Mouse (Mus musculus) brain, embryonic 14.5 days (tissue): ENCODE data around the gene Gnb1. TPM values are rescaled to one million over a fixed set of nuclear protein-coding genes. Genes with fewer than 3 reads are reported as not detected.

Experiments used
- DNase-seq: peaks from one replicate; pipeline ENCODE4 v3.0.0-alpha.2; 2011; ENCODE audit warnings: low read depth
- CTCF ChIP-seq: fragments of 200-500 bp; IDR thresholded peaks from 2 replicates; pipeline ENCODE4 v1.5.1; 2012; ENCODE audit warnings: inconsistent platforms, mild to moderate bottlenecking, moderate library complexity, borderline replicate concordance; ENCODE audit not compliant: insufficient read depth, insufficient read length; ENCODE audit errors: extremely low read depth
- POLR2A ChIP-seq: fragments of 200-500 bp; IDR thresholded peaks from 2 replicates; pipeline ENCODE4 v1.6.1; 2012; ENCODE audit warnings: mild to moderate bottlenecking, inconsistent platforms, borderline replicate concordance; ENCODE audit not compliant: poor library complexity, insufficient read depth, insufficient read length, severe bottlenecking; ENCODE audit errors: extremely low read depth
- polyA plus RNA-seq: library from polyadenylated mRNA; depleted of rRNA; stranded (reverse); fragments of >200 nt; gene quantifications from 2 replicates; pipeline ENCODE4 v1.2.3, GENCODE M21; 2012; rRNA removed

Gene Gnb1
- polyA plus RNA-seq, 1 experiment = 1,071 TPM

DNA sequence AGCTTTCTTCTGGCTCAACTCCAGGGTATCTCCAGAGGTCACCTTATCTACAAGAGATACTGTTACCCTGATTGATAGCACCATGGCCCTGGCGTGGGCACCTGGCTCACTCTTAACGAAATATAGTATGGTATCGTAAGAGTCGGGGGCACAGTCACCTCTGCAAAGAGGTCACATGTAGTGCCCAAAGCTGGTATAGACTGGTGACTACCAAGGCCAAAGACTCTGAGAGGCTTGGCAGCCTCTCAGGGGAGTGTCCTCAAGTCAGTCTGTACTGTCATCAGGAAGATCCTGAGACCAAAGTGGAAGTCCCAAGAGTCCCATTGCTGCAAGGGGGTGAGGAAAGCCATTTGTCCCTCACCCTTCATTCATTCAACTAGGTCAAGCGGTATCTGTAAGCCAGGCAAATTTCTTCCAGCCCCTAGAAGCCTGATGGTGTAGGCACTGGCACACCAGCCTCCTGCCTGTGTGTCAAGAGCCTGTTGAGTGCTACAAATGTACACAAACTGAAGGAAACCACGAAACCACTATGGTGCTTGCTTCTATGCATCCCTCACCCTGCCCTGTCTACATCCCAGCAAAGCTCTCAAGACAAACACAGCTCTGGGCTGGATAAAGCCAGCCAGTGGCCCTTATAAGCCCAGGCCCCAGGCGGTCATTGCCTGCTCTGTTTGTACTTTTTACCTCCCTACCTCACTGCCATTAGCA is 100.0 kb downstream of the Gnb1 start:
- TF ChIP-seq POLR2A (no peak), CTCF (no peak)
- DNase-seq = no peak

DNA sequence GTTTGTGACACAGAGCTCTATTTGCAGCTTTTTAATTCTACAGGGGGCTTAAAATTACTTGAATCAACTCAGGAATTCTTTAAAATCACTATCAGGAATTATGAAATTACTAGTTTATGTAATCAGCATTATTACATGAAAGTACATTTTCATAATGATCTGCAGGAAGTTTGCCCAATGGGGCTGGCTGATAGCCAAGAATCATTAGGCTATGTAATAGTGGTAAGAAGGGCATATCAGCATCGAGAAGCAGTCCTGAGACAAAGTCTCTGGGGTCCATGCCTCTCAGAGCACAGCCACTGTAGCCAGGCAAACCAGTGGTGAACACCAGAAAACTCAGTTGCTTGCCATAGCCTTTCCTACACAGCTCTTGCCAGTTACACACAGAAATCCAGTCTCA is 102.6 kb downstream of the Gnb1 start:
- DNase-seq = no peak
- TF ChIP-seq POLR2A = no peak
- no peak for TF ChIP-seq CTCF

DNA sequence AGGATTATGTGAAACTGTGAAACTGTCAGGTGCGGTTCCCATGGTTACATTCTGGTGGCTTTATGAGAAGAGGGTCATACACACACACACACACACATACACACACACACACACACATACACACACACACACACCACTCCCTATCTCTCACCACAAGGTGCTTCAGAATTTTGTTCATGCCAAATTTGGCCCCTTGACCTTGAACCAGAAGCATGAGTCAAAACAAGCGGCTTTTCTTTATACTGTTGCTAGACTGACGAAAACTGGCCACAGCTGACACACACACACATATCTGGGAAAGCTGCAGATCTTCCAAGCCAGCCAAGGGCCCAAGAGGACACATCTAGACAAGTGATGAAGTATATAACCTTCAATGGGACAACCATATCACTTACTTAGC is 104.6 kb downstream of the Gnb1 start:
- DNase-seq = no peak
- no peak for TF ChIP-seq POLR2A
- no peak for TF ChIP-seq CTCF

DNA sequence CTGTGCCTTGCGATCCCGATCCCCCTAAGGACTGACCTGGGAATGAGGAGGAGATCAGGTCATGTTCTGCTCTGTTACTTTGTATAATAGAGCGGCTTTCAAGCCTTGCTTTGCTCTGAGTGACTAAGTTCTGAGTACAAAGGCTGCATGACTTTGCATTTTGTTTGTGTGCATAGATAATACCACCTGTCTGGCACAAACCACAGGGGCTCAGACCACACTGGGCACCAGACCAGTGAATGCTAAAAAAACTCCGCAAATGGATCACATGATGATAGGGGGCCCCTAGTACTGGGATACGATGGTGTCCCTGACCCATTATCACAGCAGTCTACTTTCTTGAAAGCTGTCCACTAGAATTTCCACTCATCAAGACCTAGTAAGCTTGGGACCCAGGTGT is 105.4 kb downstream of the Gnb1 start:
- TF ChIP-seq POLR2A = no peak
- TF ChIP-seq CTCF = no peak
- DNase-seq = no peak

DNA sequence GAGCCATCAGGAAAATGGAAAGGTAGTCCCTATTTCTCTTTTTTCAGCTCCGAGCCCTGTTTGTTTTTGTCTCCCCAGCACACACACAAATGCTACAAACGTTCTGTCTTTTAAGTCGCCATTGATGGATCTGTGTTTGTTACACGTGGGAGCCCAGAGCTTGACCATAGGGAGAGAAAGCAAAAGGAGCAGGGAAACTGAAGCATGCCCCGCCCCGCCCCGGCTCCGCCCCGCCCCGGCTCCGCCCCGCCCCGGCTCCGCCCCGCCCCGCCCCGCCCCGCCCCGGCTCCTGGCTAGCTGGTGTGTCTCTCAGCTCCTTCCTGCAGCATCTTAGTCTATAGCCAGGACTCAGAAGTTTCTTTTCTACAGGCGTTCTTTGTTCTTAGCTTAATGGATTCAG is 107.4 kb downstream of the Gnb1 start:
- TF ChIP-seq CTCF = no peak
- TF ChIP-seq POLR2A = no peak
- DNase-seq = no peak

DNA sequence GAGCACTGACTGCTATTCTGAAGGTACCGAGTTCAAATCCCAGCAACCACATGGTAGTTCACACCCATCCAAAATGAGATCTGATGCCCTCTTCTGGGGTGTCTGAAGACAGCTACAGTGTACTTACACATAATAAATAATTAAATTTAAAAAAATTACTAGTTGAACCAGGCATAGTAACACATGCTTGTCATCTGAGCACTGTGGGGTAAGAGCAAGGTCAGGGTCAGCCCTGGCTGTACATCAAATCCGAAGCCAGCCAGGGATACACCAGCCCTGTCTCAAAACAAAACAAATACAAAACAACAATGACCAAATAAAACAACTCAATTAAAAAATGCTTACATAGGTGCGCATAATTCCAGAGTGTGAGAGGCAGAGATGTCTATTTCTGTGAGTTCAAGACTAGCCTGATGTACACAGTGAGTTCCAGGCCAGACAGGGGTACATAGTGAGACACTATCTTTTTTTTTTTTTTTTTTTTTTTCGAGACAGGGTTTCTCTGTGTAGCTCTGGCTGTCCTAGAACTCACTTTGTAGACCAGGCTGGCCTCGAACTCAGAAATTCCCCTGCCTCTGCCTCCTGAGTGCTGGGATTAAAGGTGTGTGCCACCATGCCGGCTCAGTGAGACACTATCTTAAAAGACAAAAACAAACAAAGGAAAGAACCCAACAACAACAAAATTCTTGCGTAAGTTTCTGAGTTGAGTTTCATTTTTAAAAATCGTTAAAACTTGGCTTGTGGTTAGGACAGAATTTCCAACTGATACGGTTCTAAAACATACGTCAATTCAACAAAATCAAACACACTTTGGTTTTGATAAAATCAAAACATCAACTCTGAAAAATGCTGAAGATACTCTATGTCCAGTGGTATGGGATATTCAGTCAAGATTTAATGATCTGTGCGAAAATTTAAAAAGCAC is 109.0 kb downstream of the Gnb1 start:
- no peak for TF ChIP-seq POLR2A
- TF ChIP-seq CTCF = no peak
- no peak for DNase-seq

DNA sequence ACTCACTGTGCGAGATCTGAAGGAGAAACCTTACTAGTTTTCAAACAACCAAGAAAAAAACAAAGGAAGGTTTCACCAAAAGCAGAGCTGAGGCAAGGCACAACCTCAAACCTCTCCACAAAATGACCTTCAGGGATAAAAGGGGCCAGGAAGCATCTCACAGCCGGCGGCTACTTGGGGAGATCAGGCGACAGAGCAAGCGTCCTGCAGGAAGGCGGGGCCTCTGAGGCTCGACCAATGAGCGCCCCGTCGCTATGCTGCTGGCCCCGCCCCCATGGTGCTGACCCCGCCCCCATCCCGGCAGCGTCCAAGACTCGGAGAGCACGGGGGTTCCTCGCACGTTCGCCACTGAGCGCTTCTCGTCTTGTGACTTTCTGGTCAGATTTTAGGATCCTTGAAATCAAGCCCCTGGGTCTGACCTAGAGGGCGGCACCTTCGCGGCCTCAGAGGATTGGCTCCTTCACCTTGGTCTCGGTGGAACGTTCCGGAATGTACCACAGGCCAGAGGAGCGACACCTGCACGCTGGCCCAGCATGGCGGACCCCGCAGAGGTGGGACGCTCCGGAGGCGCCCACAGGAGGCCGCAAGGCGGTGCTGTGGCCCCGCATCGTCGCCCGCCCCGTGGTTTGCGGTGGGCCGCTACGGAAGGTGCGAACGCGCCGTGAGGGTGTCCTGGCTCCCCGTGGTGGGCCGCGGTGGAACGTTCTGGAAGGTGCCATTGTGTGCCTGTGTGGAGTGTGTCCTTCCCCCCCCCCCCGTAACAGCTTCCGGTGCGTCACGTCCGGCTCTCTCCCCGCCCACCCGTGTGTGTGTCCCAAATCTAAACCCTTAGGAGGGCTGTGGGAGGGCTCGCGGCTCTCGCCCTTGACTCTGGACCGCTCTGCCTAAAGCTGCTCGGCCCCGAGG is 110.2 kb downstream of the Gnb1 start, which contains the start of gene Slc35e2:
TSS of gene Slc35e2 (plus strand) at position 326 of the 906 bp plus-strand sequence.
- TF ChIP-seq POLR2A = peak; percentile 76
- TF ChIP-seq CTCF = no peak

DNA sequence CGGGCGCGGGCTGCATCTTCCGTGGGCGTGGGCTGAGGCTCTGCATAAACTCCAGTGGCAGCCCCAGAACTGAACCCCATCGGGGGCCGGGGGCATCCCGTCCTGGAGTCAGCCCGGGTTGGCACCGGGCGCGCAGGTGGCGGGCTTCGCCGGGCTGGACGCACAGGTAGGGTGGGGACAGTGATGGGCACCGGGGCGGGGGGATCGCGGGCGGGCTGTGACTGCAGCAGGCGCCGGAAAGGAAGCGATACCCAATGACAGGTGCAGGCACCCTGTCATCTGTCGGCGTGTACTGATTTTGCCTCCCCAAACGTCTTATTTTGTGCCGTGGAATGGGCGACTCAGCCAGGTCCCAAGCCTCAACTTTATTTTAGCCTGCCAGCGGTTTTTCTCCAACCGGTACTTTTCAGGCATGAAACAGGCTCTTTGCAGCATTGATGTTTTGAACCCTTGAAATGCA is 110.9 kb downstream of the Gnb1 start:
- DNase-seq = no peak
- TF ChIP-seq CTCF (no peak), POLR2A (no peak)

More for the DNA sequence above, 110.2 kb downstream of the Gnb1 start, which contains the start of gene Slc35e2:
- DNase-seq = peak; percentile 98

DNA sequence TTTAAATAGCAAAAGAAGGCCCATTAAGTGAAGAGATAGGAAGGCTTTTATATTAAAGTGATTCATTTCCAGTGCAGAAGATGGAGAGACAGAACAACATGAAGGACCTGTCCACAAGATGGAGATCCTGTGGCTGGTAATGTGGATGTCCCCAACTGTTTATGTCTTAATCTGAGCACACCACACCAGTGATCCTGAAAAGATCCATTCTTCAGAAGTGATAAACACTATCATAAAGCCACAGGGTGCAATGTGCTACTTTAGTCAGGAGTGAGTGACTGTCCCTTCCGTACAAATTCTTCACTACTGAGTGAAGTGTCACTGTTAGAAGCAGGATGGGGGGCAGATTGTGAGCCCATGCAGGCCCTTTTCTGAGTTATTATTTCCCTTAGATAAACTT is 111.6 kb downstream of the Gnb1 start:
- DNase-seq = no peak
- TF ChIP-seq CTCF = no peak
- no peak for TF ChIP-seq POLR2A

DNA sequence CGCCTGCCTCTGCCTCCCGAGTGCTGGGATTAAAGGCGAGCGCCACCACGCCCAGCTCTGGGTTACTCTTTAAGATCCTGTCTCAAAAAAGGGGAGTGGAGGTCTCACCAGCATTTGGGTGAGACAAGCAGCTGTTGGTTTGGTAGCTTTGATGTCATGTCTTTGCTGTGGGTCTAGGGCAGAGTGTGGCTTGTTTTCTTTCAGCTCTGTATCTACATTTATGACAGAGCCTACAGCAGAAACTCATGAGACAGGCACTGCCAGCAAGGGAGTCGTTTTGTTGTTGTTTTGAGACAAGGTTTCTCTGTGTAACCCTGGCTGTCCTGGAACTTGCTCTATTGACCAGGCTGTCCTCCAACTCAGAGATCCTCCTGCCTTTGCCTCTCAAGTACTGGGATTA is 112.6 kb downstream of the Gnb1 start:
- no peak for TF ChIP-seq POLR2A
- TF ChIP-seq CTCF = no peak
- DNase-seq = no peak

DNA sequence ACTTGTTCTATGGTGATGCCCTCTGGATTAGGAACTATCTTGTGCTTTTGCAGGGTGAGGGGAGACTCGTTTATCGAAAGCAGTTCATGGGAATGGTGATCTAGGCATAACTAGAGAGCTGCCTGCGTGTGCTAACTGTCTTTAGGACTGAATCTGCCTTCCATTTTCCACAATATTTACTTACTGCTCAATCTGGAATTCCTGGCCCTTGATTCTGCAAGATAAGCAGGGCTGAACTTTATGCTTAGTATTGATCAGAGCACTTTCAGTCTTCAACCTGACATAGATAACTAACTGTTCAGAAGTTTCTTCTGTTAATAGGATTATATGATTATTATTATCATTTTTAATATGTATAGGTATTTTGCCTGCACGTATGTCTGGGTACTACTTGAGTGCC is 114.0 kb downstream of the Gnb1 start:
- TF ChIP-seq CTCF (no peak), POLR2A (no peak)
- DNase-seq = no peak

DNA sequence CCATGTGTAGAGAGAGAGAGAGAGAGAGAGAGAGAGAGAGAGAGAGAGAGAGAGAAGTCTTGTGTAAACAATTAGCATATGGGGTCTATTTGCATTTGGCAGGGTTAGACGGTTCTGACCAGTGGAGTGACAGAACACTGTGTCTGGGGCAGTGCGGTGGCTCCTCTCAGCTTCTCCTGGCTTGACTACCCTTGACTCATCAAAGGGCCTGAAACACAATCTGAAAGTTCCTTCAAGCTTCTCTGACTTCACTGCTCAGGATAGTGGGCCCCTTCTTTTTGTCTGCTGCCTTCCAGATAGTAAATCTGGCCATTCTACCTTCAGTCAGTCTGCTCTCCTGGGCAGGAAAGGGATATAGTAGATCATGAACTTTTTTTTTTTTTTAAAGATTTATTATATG is 115.7 kb downstream of the Gnb1 start:
- no peak for TF ChIP-seq CTCF
- no peak for TF ChIP-seq POLR2A
- no peak for DNase-seq

Other genes with a start within 250 kb of the Gnb1 start
- gene Faap20, start 241.6 kb upstream of the Gnb1 start, polyA plus RNA-seq = 71.9 and 96.0 TPM in 2 replicates
- gene Prkcz, start 130.0 kb upstream of the Gnb1 start, polyA plus RNA-seq = 73.8 and 80.3 TPM in 2 replicates
- 0.36 and 1.2 TPM in 2 replicates for gene Gabrd, start 93.2 kb upstream of the Gnb1 start, polyA plus RNA-seq
- 4.3 and 5.1 TPM in 2 replicates for gene Cfap74, start 82.2 kb upstream of the Gnb1 start, polyA plus RNA-seq
- 0.23 and 0.39 TPM in 2 replicates for gene Tmem52, start 22.2 kb upstream of the Gnb1 start, polyA plus RNA-seq
- 86.2 and 100 TPM in 2 replicates for gene Nadk, start 71.0 kb downstream of the Gnb1 start, polyA plus RNA-seq
- gene Slc35e2, start 110.1 kb downstream of the Gnb1 start, polyA plus RNA-seq = 15.0 and 21.8 TPM in 2 replicates
- gene Cdk11b, start 133.5 kb downstream of the Gnb1 start, polyA plus RNA-seq = 32.8 and 52.2 TPM in 2 replicates
- not detected in 2 replicates for gene Gm10563, start 154.0 kb downstream of the Gnb1 start, polyA plus RNA-seq
- gene Mmp23, start 162.0 kb downstream of the Gnb1 start, polyA plus RNA-seq = 9.8 and 11.0 TPM in 2 replicates
- 94.1 and 114 TPM in 2 replicates for gene Mib2, start 177.8 kb downstream of the Gnb1 start, polyA plus RNA-seq
- 27.0 and 30.3 TPM in 2 replicates for gene Fndc10, start 203.0 kb downstream of the Gnb1 start, polyA plus RNA-seq
- 117 and 133 TPM in 2 replicates for gene Ssu72, start 213.4 kb downstream of the Gnb1 start, polyA plus RNA-seq
- gene Tmem240, start 243.4 kb downstream of the Gnb1 start, polyA plus RNA-seq = 31.1 and 31.4 TPM in 2 replicates